In the genomic region with DNA sequence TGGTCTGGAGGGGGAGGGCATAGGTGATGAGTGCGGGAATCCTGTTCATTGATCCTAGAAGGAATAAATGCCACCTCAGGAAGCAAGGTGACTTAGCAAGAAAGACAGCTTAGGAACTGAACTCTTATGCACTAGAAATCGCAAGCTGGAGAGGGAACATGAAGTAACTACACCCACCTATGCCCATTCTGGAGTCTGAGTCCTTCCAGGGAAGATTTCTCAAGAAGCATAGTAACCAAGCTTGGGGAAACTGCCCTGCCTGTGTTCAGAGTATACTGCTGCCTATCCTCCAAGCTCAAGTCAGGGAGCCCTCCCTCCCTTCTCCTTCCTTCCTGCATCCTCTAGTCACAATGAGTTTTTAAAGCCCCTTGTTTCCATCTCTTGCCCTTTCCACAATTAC, we compare ENCODE assay signal across 18 mouse cellular contexts.
DNase-seq lines count a peak whose midpoint lies in the region; ATAC-seq lines count a peak whose summit lies in the region.
"Had no signal": no experiment of that assay in that cellular context is flagged by ENCODE, and none has a peak within 500 bp of the region (broad histone marks: within the 10 kb centered on the region; RNA-seq: fewer than 3 reads in every experiment).

No protein-coding gene starts in this region.

- peak; percentile 85 for ATAC-seq in frontal cortex, adult (ENCODE audit: low TSS enrichment)
- ATAC-seq: activated CD4-positive, CD25-positive, alpha-beta regulatory T cell, adult 4 months; CD4-positive, CD25-positive, alpha-beta regulatory T cell, adult 4 months; Patski had no signal

- DNase-seq in frontal cortex, postnatal 36 days (ENCODE audit: low spot score in 2 of 2): no peak
- peak; percentile 53 for DNase-seq in brain, adult 2 months (ENCODE audit: low read depth, low spot score)
- no peak for DNase-seq in heart, postnatal 10 days
- DNase-seq: adrenal gland, adult 2 months; adrenal gland, adult 8-10 months; adrenal gland, postnatal 10 days; adrenal gland, postnatal 14 days; adrenal gland, postnatal 25 days; adrenal gland, postnatal 36 days; B cell, adult 2 months; cerebellum, adult 11 months; cerebellum, adult 11-12 months; cerebellum, adult 18-20 months; cerebellum, adult 2 months had no signal

- intact Hi-C loops in heart, postnatal 10 days (cut with DNase I): no loop called here
